Mouse (Mus musculus) small intestine, adult 2 months (tissue): ENCODE measurements around the gene Ehd2. TPM values are rescaled to one million over a fixed set of nuclear protein-coding genes. Genes with fewer than 3 reads are reported as not detected.

Source experiments
- H3K27ac ChIP-seq: fragments of 200-500 bp; 2 replicates; pipeline ENCODE4 v1.5.1; 2012; ENCODE audit warnings: low read depth, low read length, control low read depth, inconsistent platforms; ENCODE audit not compliant: insufficient read depth
- H3K27me3 ChIP-seq: fragments of 200-500 bp; 2 replicates; pipeline ENCODE4 v1.6.1; 2012; ENCODE audit warnings: mild to moderate bottlenecking, moderate library complexity, low read length, inconsistent platforms; ENCODE audit not compliant: control insufficient read depth, insufficient read depth
- H3K36me3 ChIP-seq: fragments of 200-500 bp; 2 replicates; pipeline ENCODE4 v1.6.1; 2012; ENCODE audit warnings: mild to moderate bottlenecking, low read length, control low read depth, inconsistent platforms; ENCODE audit not compliant: control insufficient read depth, insufficient read depth
- H3K4me1 ChIP-seq: fragments of 200-500 bp; 2 replicates; pipeline ENCODE4 v1.6.1; 2012; ENCODE audit warnings: low read length, inconsistent platforms, mixed read lengths; ENCODE audit not compliant: control insufficient read depth, insufficient read depth, insufficient read length
- H3K4me3 ChIP-seq: fragments of 200-500 bp; 2 replicates; pipeline ENCODE4 v1.5.1; 2012; ENCODE audit warnings: low read depth, mild to moderate bottlenecking, control low read depth, inconsistent platforms, low read length, moderate library complexity
- CTCF ChIP-seq: fragments of 200-500 bp; IDR thresholded peaks from 2 replicates; pipeline ENCODE4 v1.5.1; 2012; ENCODE audit warnings: low read depth, mild to moderate bottlenecking, control low read depth, inconsistent platforms, low read length, moderate library complexity, mixed read lengths; ENCODE audit not compliant: insufficient replicate concordance, insufficient read length; ENCODE audit errors: extremely low read depth
- POLR2A ChIP-seq: fragments of 200-500 bp; IDR thresholded peaks from 2 replicates; pipeline ENCODE4 v1.6.1; 2012; ENCODE audit warnings: low read depth, mild to moderate bottlenecking, control low read depth, inconsistent platforms, low read length, moderate library complexity
- WGBS: fragments of 180-500 bp; shearing (Covaris S2); methylation state at CpG from one replicate; pipeline ENCODE4 v1.1.7; 2018; 5-methylcytosine and 5-hydroxymethylcytosine counted together
- polyA plus RNA-seq: library from polyadenylated mRNA; depleted of rRNA; stranded (reverse); fragments of >200 nt; gene quantifications from 2 replicates; pipeline ENCODE4 v1.2.3, GENCODE M21; 2012

Gene Ehd2
- polyA plus RNA-seq, 1 experiment = 14.5 TPM

DNA sequence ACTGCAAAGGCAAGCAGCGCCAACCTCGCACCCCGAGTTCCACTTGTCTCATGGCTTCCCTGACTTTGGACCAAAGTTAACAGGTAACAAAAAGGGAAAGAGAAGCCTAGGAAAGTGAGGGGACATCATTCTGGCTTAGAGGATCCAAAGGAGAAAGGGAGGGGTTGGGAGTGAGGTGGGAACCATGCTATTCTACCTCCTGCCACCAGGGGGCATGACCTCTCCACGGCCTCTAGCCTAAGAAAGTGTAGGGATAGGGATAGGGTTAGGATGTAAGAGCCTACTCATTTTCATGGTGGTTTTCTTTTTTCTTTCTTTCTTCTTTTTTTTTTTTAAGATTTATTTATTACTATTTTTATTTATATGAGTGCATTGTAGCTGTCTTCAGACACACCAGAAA lies 8.5 kb upstream of the Ehd2 start:
- Histone ChIP-seq H3K27ac (no peak overlapping the region), H3K27me3 (no peaks in the 10 kb centered on the region), H3K4me1 (peaks cover 2% of the 10 kb centered on the region; the same call in 1 of the 2 replicates), H3K4me3 (no peak overlapping the region), H3K36me3 (peaks cover 58% of the 10 kb centered on the region)
- WGBS = 69% methylated on average over 4 of the region's 4 CpGs
- TF ChIP-seq CTCF = peak; percentile 81; the same call in 1 of the 2 replicates
- no peak for TF ChIP-seq POLR2A

DNA sequence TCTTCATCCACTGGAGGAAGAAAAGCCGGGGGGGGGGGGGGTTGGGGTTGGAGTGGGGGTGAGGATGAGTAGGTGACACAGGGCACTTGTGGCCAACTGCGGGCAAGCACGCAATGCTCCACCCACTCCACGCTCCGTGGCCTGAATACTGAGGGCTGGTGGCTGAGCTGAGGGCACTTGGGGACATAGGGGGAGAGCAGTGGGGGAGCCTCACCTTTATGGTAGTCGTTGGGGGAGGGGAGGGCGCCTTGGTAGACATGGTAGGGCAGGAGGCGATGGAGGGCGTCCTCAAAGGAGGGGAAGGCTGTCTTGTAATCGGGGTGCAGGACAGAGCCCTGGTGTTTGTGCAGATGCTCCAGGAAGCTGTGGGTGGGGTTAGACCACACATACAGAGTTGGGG lies 8.1 kb upstream of the Ehd2 start:
- Histone ChIP-seq H3K27me3 (no peaks in the 10 kb centered on the region), H3K4me3 (no peak overlapping the region), H3K36me3 (peaks cover 58% of the 10 kb centered on the region), H3K4me1 (peaks cover 2% of the 10 kb centered on the region; the same call in 1 of the 2 replicates), H3K27ac (no peak overlapping the region)
- WGBS = 92% methylated on average over 10 of the region's 10 CpGs
- TF ChIP-seq CTCF = no peak
- TF ChIP-seq POLR2A = no peak

DNA sequence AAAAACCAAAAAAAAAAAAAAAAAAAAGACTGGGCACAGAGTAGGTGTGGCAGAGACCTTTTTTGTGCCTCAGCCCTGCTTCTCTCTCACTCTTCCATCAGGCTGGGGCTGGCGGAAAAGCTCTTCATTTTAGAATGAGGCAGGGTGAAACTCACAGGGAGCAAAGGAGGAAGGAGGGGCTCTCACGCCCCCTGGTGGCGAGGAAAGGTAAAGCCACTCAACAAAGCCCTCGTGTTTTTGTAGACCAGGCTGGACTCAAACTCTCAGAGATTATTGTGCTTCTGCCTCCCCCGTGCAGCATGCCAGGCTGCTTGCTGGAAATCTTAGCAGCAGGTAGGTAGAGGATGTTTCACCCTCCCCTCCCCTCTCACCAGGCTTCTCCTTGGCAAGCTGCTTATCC lies 7.3 kb upstream of the Ehd2 start:
- no peaks in the 10 kb centered on the region for H3K4me1 ChIP-seq
- H3K36me3 ChIP-seq = peaks cover 58% of the 10 kb centered on the region
- TF ChIP-seq CTCF = peak; percentile 89
- no peak for TF ChIP-seq POLR2A
- no peaks in the 10 kb centered on the region for H3K27me3 ChIP-seq
- H3K4me3 ChIP-seq = no peak overlapping the region
- WGBS = 37% methylated on average over 5 of the region's 5 CpGs
- H3K27ac ChIP-seq = no peak overlapping the region

GRCm38 (mm10) chr7:15972247-15972646 lies 4.9 kb upstream of the Ehd2 start:
- H3K4me1 ChIP-seq = no peaks in the 10 kb centered on the region
- TF ChIP-seq POLR2A (no peak), CTCF (no peak)
- H3K4me3 ChIP-seq = no peak overlapping the region
- peaks cover 49% of the 10 kb centered on the region for H3K36me3 ChIP-seq
- no peak overlapping the region for H3K27ac ChIP-seq
- no peaks in the 10 kb centered on the region for H3K27me3 ChIP-seq
- 86% methylated on average over 25 of the region's 25 CpGs for WGBS

- H3K4me1 ChIP-seq = no peaks in the 10 kb centered on the region
- TF ChIP-seq POLR2A = no peak
- no peak for TF ChIP-seq CTCF
- no peaks in the 10 kb centered on the region for H3K27me3 ChIP-seq
- H3K36me3 ChIP-seq = peaks cover 30% of the 10 kb centered on the region
- H3K4me3 ChIP-seq = no peak overlapping the region
- WGBS = 86% methylated on average over 3 of the region's 3 CpGs
- no peak overlapping the region for H3K27ac ChIP-seq
Measured at GRCm38 (mm10) chr7:15969674-15970073, 2.3 kb upstream of the Ehd2 start.

DNA sequence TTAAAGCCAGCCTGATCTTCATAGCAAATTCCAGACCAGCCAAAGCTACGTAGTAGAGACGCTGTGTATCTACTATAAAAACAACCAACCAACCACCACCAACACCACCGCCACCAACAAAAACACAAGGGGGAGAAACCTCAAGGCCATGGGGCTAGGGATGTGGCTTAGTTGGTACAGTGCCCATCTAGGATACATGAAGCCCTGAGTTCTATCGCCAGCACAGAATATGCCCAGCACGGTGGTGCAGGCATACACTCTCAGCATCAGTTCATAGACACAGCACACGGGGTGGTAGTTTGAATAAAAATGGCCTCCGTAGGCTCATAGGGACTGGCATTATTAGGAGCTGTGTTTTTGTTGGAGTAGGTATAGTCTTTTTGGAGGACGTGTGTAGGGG lies 955 bp upstream of the Ehd2 start:
- 85% methylated on average over 8 of the region's 8 CpGs for WGBS
- H3K27me3 ChIP-seq = no peaks in the 10 kb centered on the region
- TF ChIP-seq POLR2A (no peak), CTCF (no peak)
- no peak overlapping the region for H3K27ac ChIP-seq
- peaks cover 4% of the 10 kb centered on the region; the same call in 1 of the 2 replicates for H3K4me1 ChIP-seq
- H3K4me3 ChIP-seq = no peak overlapping the region
- peaks cover 19% of the 10 kb centered on the region for H3K36me3 ChIP-seq

DNA sequence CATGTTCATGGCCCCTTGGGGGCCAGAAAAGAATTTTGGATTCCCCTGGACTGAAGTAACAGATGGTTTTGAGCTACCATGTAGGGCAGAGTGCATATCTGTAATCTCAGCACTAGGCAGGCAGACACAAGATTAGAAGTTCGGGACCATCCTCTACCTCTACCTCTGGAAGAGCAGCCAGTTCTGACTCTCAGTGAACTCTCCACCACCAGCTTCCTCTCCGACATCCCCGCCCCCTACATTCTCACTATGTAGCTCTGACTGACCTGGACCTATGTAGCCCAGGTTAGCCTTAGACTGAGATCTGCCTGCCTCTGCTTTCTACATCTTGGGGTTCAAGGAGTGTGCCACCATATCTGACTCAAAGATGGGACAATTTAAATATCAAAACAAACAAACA lies 878 bp downstream of the Ehd2 start:
- 72% methylated on average over 3 of the region's 3 CpGs for WGBS
- H3K36me3 ChIP-seq = peaks cover 3% of the 10 kb centered on the region
- H3K4me3 ChIP-seq = no peak overlapping the region
- no peak for TF ChIP-seq CTCF
- TF ChIP-seq POLR2A = no peak
- no peaks in the 10 kb centered on the region for H3K27me3 ChIP-seq
- no peak overlapping the region for H3K27ac ChIP-seq
- H3K4me1 ChIP-seq = peaks cover 9% of the 10 kb centered on the region
